Mouse (Mus musculus) heart, embryonic 14.5 days (tissue): ENCODE measurements around the gene Rhoj. TPM values are rescaled to one million over a fixed set of nuclear protein-coding genes. Genes with fewer than 3 reads are reported as not detected.

ENCODE experiments used
- ATAC-seq: fragments of 200-750 bp; cut with Nextera tagmentation; 2 replicates; pipeline ENCODE4 v1.8.0; 2017; ENCODE audit warnings: low read depth, moderate TSS enrichment; ENCODE audit not compliant: insufficient number of reproducible peaks, insufficient read depth, low FRiP score
- H3K27ac ChIP-seq, 2 experiments: fragments of 200-500 bp in 1 of 2; fragments of 300-500 bp in 1 of 2; sonication (generic) in 1 of 2; replicated peaks in 1 of 2; 2 replicates each; pipeline ENCODE4 v1.5.1; 2012 to 2014; ENCODE audit warnings: low read depth in 2 of 2, low read length in 2 of 2, control low read depth in 1 of 2, mild to moderate bottlenecking in 1 of 2, mixed read lengths in 1 of 2; ENCODE audit not compliant: control insufficient read depth in 1 of 2, insufficient read depth in 1 of 2
- H3K27me3 ChIP-seq: fragments of 300-500 bp; sonication (generic); 2 replicates; pipeline ENCODE4 v1.6.1; 2014; ENCODE audit warnings: mild to moderate bottlenecking, low read length, control low read depth; ENCODE audit not compliant: control insufficient read depth, insufficient read depth
- H3K36me3 ChIP-seq: fragments of 300-500 bp; sonication (generic); 2 replicates; pipeline ENCODE4 v1.6.1; 2014; ENCODE audit warnings: mild to moderate bottlenecking, control low read depth, low read length, mixed read lengths; ENCODE audit not compliant: control insufficient read depth, insufficient read depth
- H3K4me1 ChIP-seq, 2 experiments: fragments of 200-500 bp in 1 of 2; fragments of 300-500 bp in 1 of 2; sonication (generic) in 1 of 2; 2 replicates each; pipeline ENCODE4 v1.6.1; 2012 to 2014; ENCODE audit warnings: low read length in 2 of 2, control low read depth in 1 of 2, mixed read lengths in 1 of 2; ENCODE audit not compliant: control insufficient read depth in 2 of 2, insufficient read depth in 2 of 2
- H3K4me2 ChIP-seq: fragments of 300-500 bp; sonication (generic); 2 replicates; pipeline ENCODE4 v1.6.1; 2014; ENCODE audit warnings: mild to moderate bottlenecking, low read length
- H3K4me3 ChIP-seq, 2 experiments: fragments of 200-500 bp in 1 of 2; fragments of 300-500 bp in 1 of 2; sonication (generic) in 1 of 2; 2 replicates each; pipeline ENCODE4 v1.5.1; 2012 to 2014; ENCODE audit warnings: low read length in 2 of 2, mild to moderate bottlenecking in 2 of 2, control low read depth in 1 of 2, low read depth in 1 of 2, moderate library complexity in 1 of 2; ENCODE audit not compliant: control insufficient read depth in 1 of 2, insufficient read depth in 1 of 2
- H3K9ac ChIP-seq: fragments of 300-500 bp; sonication (generic); 2 replicates; pipeline ENCODE4 v1.6.1; 2014; ENCODE audit warnings: mild to moderate bottlenecking, low read length
- H3K9me3 ChIP-seq: fragments of 300-500 bp; sonication (generic); 2 replicates; pipeline ENCODE4 v1.6.1; 2016; ENCODE audit warnings: low read length, control low read depth; ENCODE audit not compliant: control insufficient read depth
- WGBS: fragments of 180-500 bp; shearing (Covaris S2); extraction: QIAGEN DNeasy Blood & Tissue Kit; methylation state at CpG from one replicate; pipeline ENCODE4 v1.1.7; 2014; 5-methylcytosine and 5-hydroxymethylcytosine counted together
- polyA plus RNA-seq: library from polyadenylated mRNA; unstranded; fragments of >200 nt; fragmentation: Nextera tagmentation; extraction: Ambion mirVana; gene quantifications from 2 replicates; pipeline ENCODE4 v1.2.1, GENCODE M21; 2014

Gene Rhoj
- polyA plus RNA-seq, 1 experiment from 2014 or later = 48.5 TPM

GRCm38 (mm10) chr12:75391526-75391925, 83.4 kb downstream of the Rhoj start:
- H3K4me2 ChIP-seq = no peak overlapping the region
- no peak overlapping the region for H3K9ac ChIP-seq
- H3K27ac ChIP-seq = no peak overlapping the region
- no peak for ATAC-seq
- H3K27me3 ChIP-seq = no peaks in the 10 kb centered on the region
- no peak overlapping the region for H3K4me3 ChIP-seq
- no peaks in the 10 kb centered on the region for H3K9me3 ChIP-seq
- H3K36me3 ChIP-seq = no peaks in the 10 kb centered on the region
- H3K4me1 ChIP-seq = no peaks in the 10 kb centered on the region; a peak in 1 of 4 replicates
- 76% methylated on average over 9 of the region's 9 CpGs for WGBS

DNA sequence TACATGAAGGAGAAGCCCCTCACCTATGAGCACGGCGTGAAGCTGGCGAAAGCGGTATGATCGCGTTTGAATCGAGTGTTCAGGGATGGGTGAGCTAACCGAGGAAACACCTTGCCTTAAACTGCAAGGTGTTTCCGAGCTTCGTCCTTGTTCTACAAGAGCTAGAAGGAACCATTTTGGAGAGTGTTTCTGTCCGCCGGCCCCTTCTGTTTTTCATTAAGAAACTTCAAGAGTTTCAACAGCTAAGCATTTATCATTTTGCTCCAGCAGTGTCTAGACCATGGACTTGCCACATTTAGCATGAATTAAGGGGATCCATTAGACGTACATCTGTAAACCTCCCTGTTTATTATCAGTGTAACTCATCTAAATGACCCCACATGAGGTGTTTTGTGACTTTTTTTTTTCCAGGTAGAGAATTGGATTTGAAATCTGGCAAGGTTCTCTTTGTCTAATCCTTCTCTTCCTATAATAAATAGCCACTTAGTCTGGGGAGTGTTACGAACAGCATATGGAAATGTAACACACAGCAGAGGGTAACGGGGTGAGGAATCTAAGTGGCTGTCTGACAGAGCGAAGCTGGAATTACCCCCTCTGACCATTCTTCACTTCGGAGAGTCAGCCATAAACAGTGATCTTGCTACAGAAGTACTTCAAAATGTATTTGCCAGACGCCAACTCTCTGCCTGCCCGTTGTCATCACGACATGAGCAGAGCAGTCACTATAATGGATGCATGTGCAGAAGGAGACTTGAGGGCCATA, 86.1 kb downstream of the Rhoj start:
- no peak for ATAC-seq

DNA sequence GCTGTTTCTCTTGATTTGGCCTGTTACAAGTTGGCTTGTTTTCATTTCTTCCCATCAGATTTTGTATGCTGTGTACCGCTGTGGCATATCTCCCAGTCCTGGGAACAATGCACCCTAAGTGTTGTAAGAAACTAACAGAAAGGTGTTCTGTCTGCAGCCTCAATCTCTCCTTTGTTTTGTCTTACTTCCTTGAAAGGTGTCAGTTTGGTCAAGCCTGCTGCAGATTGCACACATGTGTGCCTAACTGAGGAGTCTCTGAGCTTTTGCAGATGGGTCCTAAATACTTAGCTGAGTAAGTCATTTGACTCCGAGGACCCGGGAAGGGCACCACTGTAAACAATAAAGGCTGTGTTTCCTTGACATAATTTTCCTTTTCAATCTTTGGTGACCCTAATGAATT, 88.5 kb downstream of the Rhoj start:
- no peak for ATAC-seq
- H3K4me2 ChIP-seq = no peak overlapping the region
- WGBS = 57% methylated on average over 3 of the region's 3 CpGs

More for the DNA sequence above, 86.1 kb downstream of the Rhoj start:
- no peaks in the 10 kb centered on the region for H3K27me3 ChIP-seq
- H3K27ac ChIP-seq = no peak overlapping the region
- no peaks in the 10 kb centered on the region for H3K9me3 ChIP-seq
- H3K36me3 ChIP-seq = no peaks in the 10 kb centered on the region
- 78% methylated on average over 20 of the region's 20 CpGs for WGBS
- no peak overlapping the region for H3K9ac ChIP-seq
- peaks cover 0 to 3% of the 10 kb centered on the region in 2 experiments; a peak in 1 of 4 replicates for H3K4me1 ChIP-seq
- H3K4me2 ChIP-seq = no peak overlapping the region
- H3K4me3 ChIP-seq = no peak overlapping the region

DNA sequence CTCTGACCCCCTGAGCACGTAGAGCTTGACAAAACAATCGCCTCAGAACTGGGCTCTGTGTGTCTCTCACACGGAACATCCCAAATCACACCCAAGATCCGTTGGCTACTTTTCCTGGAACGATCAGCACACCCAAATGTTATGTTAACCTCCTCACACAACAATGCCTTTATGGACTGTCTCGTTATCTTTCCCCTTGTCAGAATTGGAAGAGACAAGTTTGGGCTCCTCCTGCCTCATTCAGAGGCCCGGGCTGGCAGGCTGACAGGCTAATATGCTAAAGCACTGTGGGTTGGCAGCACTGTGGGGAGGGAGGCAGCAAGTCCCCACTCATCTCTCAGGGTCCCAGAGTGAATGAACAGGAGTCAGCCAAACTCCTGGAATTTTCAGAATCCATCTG, 89.0 kb downstream of the Rhoj start:
- WGBS = 43% methylated on average over 7 of the region's 7 CpGs
- Histone ChIP-seq H3K9me3 (no peaks in the 10 kb centered on the region), H3K36me3 (peaks cover 2% of the 10 kb centered on the region; the same call in 1 of the 2 replicates), H3K9ac (no peak overlapping the region), H3K27ac (no peak overlapping the region), H3K4me1 (peaks cover 0 to 3% of the 10 kb centered on the region in 2 experiments; a peak in 1 of 4 replicates), H3K4me3 (no peak overlapping the region), H3K27me3 (no peaks in the 10 kb centered on the region), H3K4me2 (no peak overlapping the region)
- ATAC-seq = no peak; the same call in 1 of the 2 replicates

More for the DNA sequence above, 88.5 kb downstream of the Rhoj start:
- H3K9me3 ChIP-seq = no peaks in the 10 kb centered on the region
- H3K36me3 ChIP-seq = no peaks in the 10 kb centered on the region; the same call in 1 of the 2 replicates
- H3K9ac ChIP-seq = no peak overlapping the region
- H3K27ac ChIP-seq = no peak overlapping the region
- no peak overlapping the region for H3K4me3 ChIP-seq
- peaks cover 0 to 3% of the 10 kb centered on the region in 2 experiments; a peak in 1 of 4 replicates for H3K4me1 ChIP-seq
- H3K27me3 ChIP-seq = no peaks in the 10 kb centered on the region

GRCm38 (mm10) chr12:75412964-75413363, 104.8 kb downstream of the Rhoj start:
- ATAC-seq = no peak

DNA sequence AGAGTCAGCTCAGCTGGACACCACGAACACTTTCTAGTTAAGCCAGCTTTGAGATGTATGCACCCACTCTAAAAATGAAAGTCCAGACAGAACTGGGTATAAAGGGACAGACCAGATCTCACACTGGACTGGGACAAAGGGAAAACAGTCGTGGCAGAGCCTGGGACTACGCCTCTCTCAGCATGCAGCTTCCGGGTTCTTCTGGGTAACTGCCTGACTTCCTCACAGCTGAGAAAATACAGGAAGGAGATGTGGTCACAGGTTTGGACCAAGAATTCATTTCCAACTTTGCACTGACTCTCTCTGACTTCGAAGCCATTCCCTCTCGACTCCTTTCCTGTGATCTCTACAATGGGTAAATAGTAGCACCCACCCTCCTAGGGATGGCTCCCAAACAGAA, 106.9 kb downstream of the Rhoj start:
- H3K4me2 ChIP-seq = no peak overlapping the region
- H3K27ac ChIP-seq = no peak overlapping the region
- ATAC-seq = no peak
- WGBS = 60% methylated on average over 6 of the region's 6 CpGs
- H3K4me3 ChIP-seq = no peak overlapping the region
- H3K4me1 ChIP-seq = no peaks in the 10 kb centered on the region
- H3K9ac ChIP-seq = no peak overlapping the region
- H3K9me3 ChIP-seq = no peaks in the 10 kb centered on the region
- H3K27me3 ChIP-seq = no peaks in the 10 kb centered on the region
- no peaks in the 10 kb centered on the region for H3K36me3 ChIP-seq

More at GRCm38 (mm10) chr12:75412964-75413363, 104.8 kb downstream of the Rhoj start:
- Histone ChIP-seq H3K9ac (no peak overlapping the region), H3K27ac (no peak overlapping the region), H3K4me1 (no peaks in the 10 kb centered on the region), H3K4me3 (no peak overlapping the region), H3K4me2 (no peak overlapping the region), H3K27me3 (no peaks in the 10 kb centered on the region), H3K36me3 (no peaks in the 10 kb centered on the region), H3K9me3 (no peaks in the 10 kb centered on the region)
- 78% methylated on average over 9 of the region's 9 CpGs for WGBS

DNA sequence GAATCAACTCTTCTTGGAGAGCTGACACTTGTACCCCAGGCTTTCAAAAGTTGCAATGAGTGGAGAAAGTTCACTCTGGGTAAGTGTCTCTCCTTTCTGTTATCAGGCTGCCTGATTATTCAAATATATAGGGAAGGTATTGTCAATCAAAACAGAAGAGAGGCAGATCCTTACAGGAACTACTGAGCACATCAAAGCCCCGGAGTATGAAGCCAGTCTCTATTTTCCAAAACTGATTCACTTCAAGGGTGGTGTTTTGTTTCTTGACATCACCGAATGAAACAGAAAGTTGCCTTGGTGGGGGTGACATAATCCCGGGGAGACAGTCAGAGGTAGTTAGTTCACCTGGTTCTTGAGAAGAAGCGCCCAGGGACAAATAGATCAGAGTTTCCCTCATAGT, 108.6 kb downstream of the Rhoj start, which contains the start of gene Gphb5:
Gphb5 (minus strand) TSS at position 101 of the 400 bp plus-strand sequence.
- no peak within 1 kb of the TSS for H3K9ac ChIP-seq
- H3K4me3 ChIP-seq = no peak within 1 kb of the TSS
- no peaks in the 10 kb centered on the region for H3K4me1 ChIP-seq
- H3K4me2 ChIP-seq = no peak within 1 kb of the TSS
- WGBS = 81% methylated on average over 4 of the region's 4 CpGs
- H3K9me3 ChIP-seq = no peaks in the 10 kb centered on the region
- no peaks in the 10 kb centered on the region for H3K27me3 ChIP-seq
- no peak within 1 kb of the TSS for H3K27ac ChIP-seq
- no peak for ATAC-seq
- no peaks in the 10 kb centered on the region for H3K36me3 ChIP-seq
